Mouse (Mus musculus): ENCODE data around the gene Tspan33.

The Tspan33 gene

GRCm38 (mm10) chr6:29697548-29697947, 3.5 kb downstream of the Tspan33 start:
- DNase-seq (ENCODE audit: low read depth, low spot score): peak; percentile 80

- DNase-seq (ENCODE audit: low read depth, low spot score): peak; percentile 67
Measured at GRCm38 (mm10) chr6:29699085-29699745, 5.2 kb downstream of the Tspan33 start.

GRCm38 (mm10) chr6:29701051-29701450, 7.0 kb downstream of the Tspan33 start:
- DNase-seq (ENCODE audit: low read depth, low spot score): peak; percentile 90

GRCm38 (mm10) chr6:29702126-29702525, 8.1 kb downstream of the Tspan33 start:
- DNase-seq (ENCODE audit: low read depth, low spot score): peak; percentile 36

- DNase-seq (ENCODE audit: low read depth, low spot score): no peak
Measured at GRCm38 (mm10) chr6:29704143-29704542, 10.1 kb downstream of the Tspan33 start.

GRCm38 (mm10) chr6:29707902-29708301, 13.9 kb downstream of the Tspan33 start:
- no peak for DNase-seq (ENCODE audit: low read depth, low spot score)

- no peak for DNase-seq (ENCODE audit: low read depth, low spot score)
Measured at GRCm38 (mm10) chr6:29711318-29711717, 17.3 kb downstream of the Tspan33 start.

- no peak for DNase-seq (ENCODE audit: low read depth, low spot score)
Measured at GRCm38 (mm10) chr6:29712011-29712584, 18.1 kb downstream of the Tspan33 start.

- no peak for DNase-seq (ENCODE audit: low read depth, low spot score)
Measured at GRCm38 (mm10) chr6:29716624-29717365, 22.8 kb downstream of the Tspan33 start.

- no peak for DNase-seq (ENCODE audit: low read depth, low spot score)
Measured at GRCm38 (mm10) chr6:29717541-29717940, 23.5 kb downstream of the Tspan33 start.

GRCm38 (mm10) chr6:29717952-29718521, 24.0 kb downstream of the Tspan33 start:
- no peak for DNase-seq (ENCODE audit: low read depth, low spot score)

GRCm38 (mm10) chr6:29718894-29719329, 24.9 kb downstream of the Tspan33 start:
- no peak for DNase-seq (ENCODE audit: low read depth, low spot score)

GRCm38 (mm10) chr6:29721890-29722289, 27.9 kb downstream of the Tspan33 start:
- no peak for DNase-seq (ENCODE audit: low read depth, low spot score)

GRCm38 (mm10) chr6:29726576-29727200, 32.7 kb downstream of the Tspan33 start:
- DNase-seq (ENCODE audit: low read depth, low spot score): no peak

GRCm38 (mm10) chr6:29728035-29728434, 34.0 kb downstream of the Tspan33 start:
- no peak for DNase-seq (ENCODE audit: low read depth, low spot score)

GRCm38 (mm10) chr6:29729491-29729890, 35.5 kb downstream of the Tspan33 start:
- DNase-seq (ENCODE audit: low read depth, low spot score): no peak

GRCm38 (mm10) chr6:29735336-29735688, 41.3 kb downstream of the Tspan33 start, which contains the start of gene Smo:
Gene Smo, plus strand, starts transcription at chr6:29735503.
- DNase-seq (ENCODE audit: low read depth, low spot score): no peak

GRCm38 (mm10) chr6:29735689-29736451, 41.8 kb downstream of the Tspan33 start:
- no peak for DNase-seq (ENCODE audit: low read depth, low spot score)

- no peak for DNase-seq (ENCODE audit: low read depth, low spot score)
Measured at GRCm38 (mm10) chr6:29736610-29737458, 42.8 kb downstream of the Tspan33 start.

- no peak for DNase-seq (ENCODE audit: low read depth, low spot score)
Measured at GRCm38 (mm10) chr6:29751466-29752152, 57.6 kb downstream of the Tspan33 start.

Data from c-Kit-negative CD71-positive TER-119-positive erythroid progenitor cells, embryonic 14.5 days (primary cell).